Mouse (Mus musculus): ENCODE data around the gene Olfr331.

- TF ChIP-seq CTCF (conservative IDR thresholded peaks at IDR 0.05; ENCODE audit: insufficient read depth, insufficient read length, low read depth, low read length): no peak
- no peak for TF ChIP-seq POLR2A (IDR thresholded peaks at IDR 0.05; ENCODE audit: low read depth, low read length)
Measured at GRCm38 (mm10) chr11:58499290-58499689, 3.1 kb downstream of the Olfr331 start.

All from kidney, adult 2 months (tissue).